Mouse (Mus musculus): ENCODE measurements at regions not wholly inside any gene's neighbourhood (a gene's known extent, or its start where the extent isn't known, plus 50 kb on each side); places are given as distances from the start of the nearest gene placed in this dataset.
"Not testable (repeated sequence)": the region's sequence is repeated elsewhere in the genome, so short reads cannot be mapped to it uniquely, and the experiment has no call there.

GRCm38 (mm10) chr2:117450172-117450865, 107.5 kb upstream of the Rasgrp1 start:
- DNase-seq: peak; percentile 32 to 69

DNA sequence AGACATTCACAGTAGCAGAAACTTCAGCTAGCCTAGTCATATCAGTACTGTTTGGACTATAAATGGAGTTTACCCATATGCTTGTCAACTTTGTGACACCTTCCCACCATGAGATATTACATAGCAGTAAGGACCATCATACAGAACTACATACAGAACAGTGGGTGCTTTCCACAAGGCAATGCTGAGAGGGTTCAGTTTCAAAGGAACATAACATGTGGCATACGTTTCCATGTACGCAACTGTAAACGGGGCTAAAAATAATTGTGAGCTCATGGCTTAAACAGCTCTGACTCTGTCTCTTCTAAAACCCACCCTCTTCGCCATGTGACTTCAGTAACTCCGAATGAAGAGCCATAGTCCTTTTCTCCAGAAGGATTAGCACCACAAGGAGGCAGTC, 109.0 kb upstream of the Rasgrp1 start:
- DNase-seq: no peak

GRCm38 (mm10) chr2:117455021-117455739, 112.4 kb upstream of the Rasgrp1 start:
- no peak for DNase-seq

DNA sequence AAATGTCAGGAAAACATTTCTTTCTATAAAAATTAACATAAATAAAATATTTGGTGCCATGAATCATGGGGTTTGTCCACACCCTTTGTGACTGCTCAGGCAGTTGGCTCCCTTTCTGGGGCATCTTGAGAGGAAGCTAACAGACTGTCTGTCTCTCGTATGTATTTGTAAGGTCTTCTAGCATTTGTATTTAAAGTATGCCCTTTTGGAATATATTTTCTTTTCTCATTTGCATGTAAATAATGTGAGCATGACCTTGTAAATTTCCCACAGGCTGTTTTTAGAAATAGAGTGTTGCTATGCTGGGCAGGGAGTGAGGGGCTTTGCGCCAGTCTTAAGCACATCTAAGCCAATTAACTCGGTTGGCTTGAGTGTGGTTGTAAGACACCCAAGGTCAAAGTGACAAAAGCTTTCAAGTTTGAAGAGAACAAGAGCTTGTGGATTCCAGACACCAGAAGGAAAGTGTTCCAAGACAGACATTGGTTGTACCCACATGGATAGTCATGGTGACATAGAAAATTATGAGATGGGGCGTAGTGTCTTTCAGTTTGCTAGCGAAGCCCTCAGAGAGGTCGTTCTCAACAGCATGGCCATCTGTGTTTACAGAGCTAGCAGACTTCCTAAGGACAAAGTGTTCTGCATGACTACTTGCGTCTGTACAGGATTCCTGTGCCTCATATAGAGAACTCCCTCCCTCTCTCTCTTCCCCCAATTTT, 113.1 kb upstream of the Rasgrp1 start:
- no peak for DNase-seq

GRCm38 (mm10) chr2:117456456-117457020, 113.7 kb upstream of the Rasgrp1 start:
- no peak for DNase-seq

DNA sequence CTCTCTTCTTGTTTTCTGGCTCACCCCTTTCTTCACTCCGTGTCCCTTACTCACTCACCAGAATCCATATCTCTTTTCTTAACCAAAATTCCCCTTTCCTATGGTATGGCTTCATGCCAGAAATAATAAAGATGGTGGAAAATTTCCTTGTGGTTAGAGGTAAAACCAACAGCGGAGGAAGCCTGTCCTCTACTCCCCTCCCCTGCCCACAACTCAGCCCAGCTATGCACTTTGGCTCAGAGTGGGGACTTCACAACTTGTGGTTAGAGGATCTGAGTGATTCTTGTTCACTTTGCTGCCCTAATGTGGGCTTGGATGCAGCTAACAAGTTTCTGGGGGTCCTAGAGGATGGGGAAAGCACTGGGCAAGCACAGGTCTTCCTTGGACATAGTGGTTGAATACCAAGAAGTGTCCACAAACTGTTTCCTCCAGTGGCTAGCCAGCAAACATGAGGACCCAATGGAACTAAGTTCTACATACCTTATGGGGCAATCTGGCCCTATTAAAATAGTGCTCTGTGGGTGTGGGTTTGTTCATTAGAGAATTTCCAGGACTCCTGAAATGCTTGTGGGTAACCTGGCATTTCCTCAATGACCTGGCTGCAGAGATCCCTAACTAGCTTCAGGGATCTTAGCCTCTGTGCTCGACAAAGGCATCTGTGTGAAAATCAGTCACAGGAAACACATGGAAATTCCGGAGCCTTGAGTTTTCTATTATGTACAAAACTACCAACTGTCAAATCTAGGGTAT, 118.9 kb upstream of the Rasgrp1 start:
- DNase-seq: no peak

GRCm38 (mm10) chr2:117474885-117475542, 132.2 kb upstream of the Rasgrp1 start:
- DNase-seq: no peak

- DNase-seq: no peak
Observed at GRCm38 (mm10) chr2:117475561-117475960, 132.8 kb upstream of the Rasgrp1 start.

DNA sequence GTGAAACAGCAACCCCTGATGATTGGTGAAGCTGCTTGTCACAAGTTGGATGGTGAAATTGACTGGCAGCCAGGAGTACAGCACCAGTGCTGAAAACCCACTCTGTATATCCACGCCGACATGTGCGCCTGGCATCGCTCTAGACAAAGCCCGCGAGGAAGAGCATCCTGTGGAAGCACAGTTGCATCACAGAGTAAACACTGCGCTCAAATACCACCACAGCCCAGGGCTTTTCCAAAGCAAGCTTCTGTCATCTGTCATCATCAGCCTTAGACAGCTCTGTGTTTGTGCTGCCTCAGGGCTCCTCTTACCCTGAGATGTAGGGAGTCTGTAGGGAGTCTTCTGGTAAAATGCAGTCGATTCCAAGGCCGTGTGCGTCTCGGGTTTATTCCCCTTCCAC, 134.7 kb upstream of the Rasgrp1 start:
- not testable (repeated sequence) for DNase-seq

GRCm38 (mm10) chr2:117479244-117480009, 136.6 kb upstream of the Rasgrp1 start:
- not testable (repeated sequence) for DNase-seq

GRCm38 (mm10) chr2:117486447-117486846, 143.6 kb upstream of the Rasgrp1 start:
- no peak for DNase-seq

GRCm38 (mm10) chr2:117498565-117498964, 155.8 kb upstream of the Rasgrp1 start:
- DNase-seq: no peak

- DNase-seq: no peak
Observed at GRCm38 (mm10) chr2:117502611-117503010, 159.8 kb upstream of the Rasgrp1 start.

- no peak for DNase-seq
Observed at GRCm38 (mm10) chr2:117511737-117512136, 168.9 kb upstream of the Rasgrp1 start.

- DNase-seq: peak in 1 of 2 experiments; percentile 7
Observed at GRCm38 (mm10) chr2:117512551-117512950, 169.8 kb upstream of the Rasgrp1 start.

GRCm38 (mm10) chr2:117524437-117524836, 181.6 kb upstream of the Rasgrp1 start:
- DNase-seq: no peak

- no peak for DNase-seq
Observed at GRCm38 (mm10) chr2:117538865-117539264, 196.1 kb upstream of the Rasgrp1 start.

- no peak for DNase-seq
Observed at GRCm38 (mm10) chr2:117539285-117539684, 196.5 kb upstream of the Rasgrp1 start.

DNA sequence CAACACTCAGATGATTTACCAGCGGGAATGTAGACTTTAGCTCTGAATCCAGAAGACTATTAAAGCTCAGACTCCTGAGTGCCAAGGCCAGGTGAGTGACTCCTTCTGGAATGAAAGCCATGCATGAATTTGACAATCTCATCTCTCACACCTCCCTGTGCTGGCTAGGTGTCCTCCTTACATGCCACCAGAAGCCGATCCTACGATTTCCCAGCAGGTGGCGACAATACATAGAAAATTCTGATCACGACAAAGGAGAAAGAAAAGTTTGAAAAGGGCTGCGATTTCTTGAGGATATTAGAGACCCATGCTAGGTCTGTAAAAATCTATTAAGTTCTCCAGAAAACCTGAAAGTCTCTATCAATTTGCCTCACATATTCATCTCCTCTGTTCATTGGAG, 198.7 kb upstream of the Rasgrp1 start:
- DNase-seq: peak; percentile 55 to 78

GRCm38 (mm10) chr2:117542298-117542697, 199.5 kb upstream of the Rasgrp1 start:
- no peak for DNase-seq

- no peak for DNase-seq
Observed at GRCm38 (mm10) chr2:117543301-117543782, 200.5 kb upstream of the Rasgrp1 start.

Data from kidney, postnatal 36 days (tissue).